Mouse (Mus musculus) stomach, embryonic 15.5 days (tissue): ENCODE measurements at regions not wholly inside any gene's neighbourhood (a gene's known extent, or its start where the extent isn't known, plus 50 kb on each side); places are given as distances from the start of the nearest gene placed in this dataset.

Experiments used
- ATAC-seq: fragments of 200-750 bp; cut with Nextera tagmentation; 2 replicates; pipeline ENCODE4 v1.8.0; 2017; ENCODE audit warnings: low read depth, moderate number of reproducible peaks, moderate TSS enrichment; ENCODE audit not compliant: insufficient read depth, low FRiP score
- H3K27ac ChIP-seq: fragments of 300-500 bp; sonication (generic); 2 replicates; pipeline ENCODE4 v1.5.1; 2015; ENCODE audit warnings: mild to moderate bottlenecking, inconsistent platforms
- H3K27me3 ChIP-seq: fragments of 300-500 bp; sonication (generic); replicated peaks from 2 replicates; pipeline ENCODE4 v1.6.1; 2015; ENCODE audit warnings: inconsistent platforms
- H3K36me3 ChIP-seq: fragments of 300-500 bp; sonication (generic); 2 replicates; pipeline ENCODE4 v1.6.1; 2015; ENCODE audit warnings: inconsistent platforms
- H3K4me1 ChIP-seq: fragments of 300-500 bp; sonication (generic); 2 replicates; pipeline ENCODE4 v1.6.1; 2015; ENCODE audit warnings: inconsistent platforms
- H3K4me2 ChIP-seq: fragments of 300-500 bp; sonication (generic); 2 replicates; pipeline ENCODE4 v1.6.1; 2015; ENCODE audit warnings: mild to moderate bottlenecking, inconsistent platforms
- H3K4me3 ChIP-seq: fragments of 300-500 bp; sonication (generic); replicated peaks from 2 replicates; pipeline ENCODE4 v1.5.1; 2015; ENCODE audit warnings: inconsistent platforms
- H3K9ac ChIP-seq: fragments of 300-500 bp; sonication (generic); 2 replicates; pipeline ENCODE4 v1.6.1; 2015; ENCODE audit warnings: inconsistent platforms
- H3K9me3 ChIP-seq: fragments of 300-500 bp; sonication (generic); 2 replicates; pipeline ENCODE4 v1.6.1; 2016; ENCODE audit warnings: inconsistent platforms
- WGBS: fragments of 180-500 bp; shearing (Covaris S2); methylation state at CpG from one replicate; pipeline ENCODE4 v1.1.7; 2015; 5-methylcytosine and 5-hydroxymethylcytosine counted together

DNA sequence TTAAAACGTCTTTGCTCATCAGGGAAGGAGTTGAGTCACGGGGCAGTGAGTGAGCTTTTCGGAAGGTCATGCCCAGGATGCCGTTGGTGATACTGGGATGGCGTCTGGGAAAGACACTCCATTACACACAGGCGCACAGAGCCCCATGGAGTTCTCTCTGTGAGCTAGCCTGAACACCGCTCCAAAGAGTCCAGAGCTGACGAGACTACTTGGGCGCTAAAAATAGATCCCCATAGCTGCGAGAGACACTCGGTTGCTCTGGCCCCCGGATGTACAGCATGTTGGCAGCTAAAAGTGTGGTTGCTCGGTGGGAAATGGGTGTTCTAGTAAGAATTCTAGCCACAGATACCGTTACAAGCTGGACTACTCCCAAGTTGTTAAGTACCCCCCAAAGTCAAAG, 306.5 kb upstream of the Pabpc6 start:
- Histone ChIP-seq H3K4me2 (no peak overlapping the region), H3K27ac (no peak overlapping the region), H3K27me3 (no peaks in the 10 kb centered on the region), H3K9ac (no peak overlapping the region), H3K36me3 (no peaks in the 10 kb centered on the region), H3K4me3 (no peak overlapping the region), H3K9me3 (no peaks in the 10 kb centered on the region), H3K4me1 (no peaks in the 10 kb centered on the region)
- WGBS: 81% methylated on average over 14 of the region's 14 CpGs
- ATAC-seq: no peak

DNA sequence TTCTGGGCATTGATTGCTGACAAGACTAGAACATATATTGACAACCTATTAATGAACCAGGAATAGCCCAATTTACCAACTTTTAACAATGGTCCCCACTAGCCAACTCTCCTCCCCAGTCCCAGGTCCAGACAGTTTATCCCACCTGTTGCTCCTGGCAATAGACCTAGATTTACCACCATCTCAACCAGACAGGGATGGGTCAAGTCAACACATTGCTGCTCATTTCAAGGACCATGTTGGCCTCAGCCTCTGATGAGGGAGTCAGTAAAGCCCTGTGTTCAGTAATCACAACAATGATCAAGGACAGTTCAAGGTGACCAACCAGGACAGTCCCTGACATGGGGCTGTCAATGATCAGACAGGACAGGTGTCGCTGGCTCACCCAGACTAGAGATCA, 305.6 kb upstream of the Pabpc6 start:
- ATAC-seq: no peak
- WGBS: 88% methylated on average over 1 of the region's 1 CpGs
- H3K9ac ChIP-seq: no peak overlapping the region
- H3K4me3 ChIP-seq: no peak overlapping the region
- no peaks in the 10 kb centered on the region for H3K27me3 ChIP-seq
- no peaks in the 10 kb centered on the region for H3K36me3 ChIP-seq
- no peak overlapping the region for H3K4me2 ChIP-seq
- no peak overlapping the region for H3K27ac ChIP-seq
- H3K4me1 ChIP-seq: no peaks in the 10 kb centered on the region
- H3K9me3 ChIP-seq: no peaks in the 10 kb centered on the region

DNA sequence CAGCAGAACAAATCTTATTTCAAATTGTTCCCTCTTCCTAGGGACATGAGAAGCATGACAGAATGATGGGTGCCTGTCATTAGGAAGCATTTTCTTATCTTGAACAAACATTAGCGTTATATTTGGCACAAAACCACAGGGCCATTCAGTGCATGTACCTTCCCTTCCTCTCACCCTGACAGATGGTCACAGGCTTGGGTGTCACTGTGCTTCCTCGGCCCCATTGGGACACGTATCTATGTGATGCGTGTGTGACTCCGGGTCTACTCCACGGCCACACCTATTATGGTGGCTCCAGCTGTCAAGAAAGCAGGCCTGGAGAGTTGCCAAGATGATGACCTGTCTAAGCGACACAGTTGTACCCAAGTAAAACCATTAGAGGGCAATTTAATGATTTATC, 298.5 kb upstream of the Pabpc6 start:
- Histone ChIP-seq H3K9me3 (no peaks in the 10 kb centered on the region), H3K27me3 (no peaks in the 10 kb centered on the region), H3K4me3 (no peak overlapping the region), H3K9ac (no peak overlapping the region), H3K36me3 (no peaks in the 10 kb centered on the region), H3K4me2 (no peak overlapping the region), H3K4me1 (no peaks in the 10 kb centered on the region), H3K27ac (no peak overlapping the region)
- no peak for ATAC-seq
- WGBS: 68% methylated on average over 7 of the region's 7 CpGs

DNA sequence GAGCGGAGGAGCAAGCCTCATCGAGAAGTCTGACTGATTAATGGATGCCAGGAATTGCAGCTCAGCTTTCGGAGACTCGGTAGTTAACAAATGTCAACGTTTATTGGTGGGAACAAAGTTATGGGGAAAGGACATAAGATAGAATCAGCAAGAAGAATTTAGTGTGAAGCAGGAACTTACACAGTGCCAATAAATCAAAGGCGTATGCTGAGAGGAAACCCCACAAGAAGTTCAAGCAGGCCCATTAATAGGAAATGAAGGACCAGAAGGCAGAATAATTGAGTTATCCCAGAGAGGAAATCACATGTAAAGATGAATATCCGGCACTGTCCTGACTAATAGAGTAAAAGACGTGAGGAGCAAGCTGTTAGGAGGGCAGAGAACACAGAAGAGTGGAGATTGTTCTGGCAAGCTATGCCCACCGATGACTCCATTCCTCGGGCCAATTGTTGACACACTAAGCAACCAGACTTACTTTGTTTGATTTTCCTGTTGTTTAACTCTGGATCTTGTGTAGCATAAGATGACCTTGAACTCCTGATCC, 293.4 kb upstream of the Pabpc6 start:
- H3K9ac ChIP-seq: no peak overlapping the region
- no peak overlapping the region for H3K27ac ChIP-seq
- 52% methylated on average over 10 of the region's 10 CpGs for WGBS
- ATAC-seq: no peak
- H3K9me3 ChIP-seq: no peaks in the 10 kb centered on the region
- H3K4me1 ChIP-seq: no peaks in the 10 kb centered on the region
- H3K4me2 ChIP-seq: no peak overlapping the region
- H3K36me3 ChIP-seq: no peaks in the 10 kb centered on the region
- no peak overlapping the region for H3K4me3 ChIP-seq
- H3K27me3 ChIP-seq: no peaks in the 10 kb centered on the region

DNA sequence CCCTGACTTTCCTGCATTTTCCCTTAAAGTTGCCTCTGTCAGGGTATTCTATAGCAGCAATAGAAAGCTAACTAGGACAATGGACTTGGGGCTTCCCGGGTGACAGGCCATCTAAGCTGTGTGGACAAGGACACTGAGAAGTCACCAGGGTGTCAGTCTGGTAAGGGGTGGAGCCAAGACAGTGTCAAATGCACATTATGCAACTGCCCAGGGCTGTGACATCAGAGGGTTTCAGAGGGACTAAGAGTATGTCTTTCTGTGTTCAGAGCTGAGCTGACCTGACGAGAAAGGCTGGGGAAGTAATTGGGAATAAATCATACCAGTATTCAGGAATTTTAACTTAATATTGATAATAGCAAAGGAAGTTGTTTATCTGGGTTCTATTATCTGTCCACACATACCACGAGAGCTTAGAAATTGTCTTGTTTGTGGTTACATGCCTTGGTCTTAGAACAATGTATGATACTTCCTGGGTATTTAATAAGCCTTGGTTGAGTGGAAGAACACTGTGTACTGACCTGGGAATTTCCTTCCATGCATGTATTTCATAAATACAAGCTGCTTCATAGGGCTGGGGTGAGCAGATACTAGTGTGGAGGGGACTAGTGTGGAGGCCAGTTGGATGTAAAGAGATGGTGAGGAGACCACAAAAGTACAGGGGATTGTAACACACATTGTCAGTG, 279.6 kb upstream of the Pabpc6 start:
- WGBS: 76% methylated on average over 3 of the region's 3 CpGs
- H3K36me3 ChIP-seq: no peaks in the 10 kb centered on the region
- H3K4me3 ChIP-seq: no peak overlapping the region
- H3K9ac ChIP-seq: no peak overlapping the region
- H3K27ac ChIP-seq: no peak overlapping the region
- no peaks in the 10 kb centered on the region for H3K4me1 ChIP-seq
- no peak overlapping the region for H3K4me2 ChIP-seq
- no peak for ATAC-seq
- H3K27me3 ChIP-seq: no peaks in the 10 kb centered on the region
- no peaks in the 10 kb centered on the region for H3K9me3 ChIP-seq

DNA sequence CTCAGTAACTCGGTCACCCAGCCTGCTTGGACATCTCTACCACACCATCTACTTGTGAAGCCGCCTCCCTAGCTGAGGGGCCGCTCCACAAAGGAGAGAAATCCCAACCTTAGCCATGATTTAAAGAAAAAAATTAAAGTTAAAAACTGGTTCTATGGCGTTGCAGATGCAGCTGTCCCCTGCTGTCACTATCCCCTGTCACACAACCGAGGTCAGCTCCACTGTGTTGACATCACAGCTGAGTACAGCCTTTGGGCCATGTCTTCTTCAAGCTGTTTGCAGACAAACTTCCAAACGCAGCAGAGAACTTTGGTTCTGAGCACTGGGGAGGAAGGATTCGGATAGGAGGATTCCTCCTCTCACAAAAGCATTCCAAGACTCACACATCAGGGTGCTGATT, 278.1 kb upstream of the Pabpc6 start:
- Histone ChIP-seq H3K9ac (no peak overlapping the region), H3K27ac (no peak overlapping the region), H3K4me2 (no peak overlapping the region), H3K4me1 (no peaks in the 10 kb centered on the region), H3K9me3 (no peaks in the 10 kb centered on the region), H3K27me3 (no peaks in the 10 kb centered on the region), H3K4me3 (no peak overlapping the region), H3K36me3 (no peaks in the 10 kb centered on the region)
- ATAC-seq: no peak
- 78% methylated on average over 7 of the region's 7 CpGs for WGBS

DNA sequence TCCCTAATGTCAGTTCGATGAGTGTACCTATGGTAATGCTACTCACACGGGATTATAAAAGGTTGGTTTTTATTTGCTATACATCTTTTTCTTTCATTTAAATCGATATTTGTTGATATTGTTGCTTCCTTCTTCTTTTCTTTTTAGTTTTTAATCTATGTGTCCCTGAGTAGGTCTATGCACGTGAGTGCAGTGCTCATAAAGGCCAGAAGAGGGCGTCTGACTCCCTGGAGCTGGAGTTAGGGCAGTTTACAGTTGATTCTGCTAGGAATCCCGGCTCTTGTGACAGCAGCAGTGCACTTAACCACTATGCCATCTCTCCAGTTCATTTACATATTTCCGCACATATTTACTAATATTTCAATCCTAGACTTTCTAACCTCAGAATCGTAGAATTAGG, 275.0 kb upstream of the Pabpc6 start:
- Histone ChIP-seq H3K4me3 (no peak overlapping the region), H3K9me3 (no peaks in the 10 kb centered on the region), H3K27ac (no peak overlapping the region), H3K36me3 (no peaks in the 10 kb centered on the region), H3K4me1 (no peaks in the 10 kb centered on the region), H3K4me2 (no peak overlapping the region), H3K27me3 (no peaks in the 10 kb centered on the region), H3K9ac (no peak overlapping the region)
- no peak for ATAC-seq
- 83% methylated on average over 8 of the region's 8 CpGs for WGBS

DNA sequence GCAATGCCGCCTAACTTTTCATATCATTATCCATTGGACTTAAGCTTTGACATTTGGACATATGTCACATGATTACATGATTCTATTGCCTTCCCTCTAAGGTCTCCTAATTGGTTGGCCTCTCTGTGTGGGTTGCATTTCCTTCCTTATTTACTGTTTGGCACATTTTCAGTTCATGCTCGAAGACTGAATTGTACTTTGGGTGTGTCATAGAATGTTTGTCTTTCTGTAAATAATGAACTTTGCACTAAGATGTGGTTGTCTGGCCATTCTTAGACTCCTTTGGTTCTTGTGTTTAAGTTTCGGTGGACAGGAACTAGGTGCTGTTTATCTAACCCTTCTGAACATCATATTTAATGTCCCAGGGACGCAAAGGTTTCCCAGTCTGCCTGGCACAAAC, 272.7 kb upstream of the Pabpc6 start:
- WGBS: 50% methylated on average over 4 of the region's 4 CpGs
- Histone ChIP-seq H3K9ac (no peak overlapping the region), H3K4me1 (no peaks in the 10 kb centered on the region), H3K36me3 (no peaks in the 10 kb centered on the region), H3K27ac (no peak overlapping the region), H3K4me2 (no peak overlapping the region), H3K4me3 (no peak overlapping the region), H3K27me3 (no peaks in the 10 kb centered on the region), H3K9me3 (no peaks in the 10 kb centered on the region)
- ATAC-seq: no peak

DNA sequence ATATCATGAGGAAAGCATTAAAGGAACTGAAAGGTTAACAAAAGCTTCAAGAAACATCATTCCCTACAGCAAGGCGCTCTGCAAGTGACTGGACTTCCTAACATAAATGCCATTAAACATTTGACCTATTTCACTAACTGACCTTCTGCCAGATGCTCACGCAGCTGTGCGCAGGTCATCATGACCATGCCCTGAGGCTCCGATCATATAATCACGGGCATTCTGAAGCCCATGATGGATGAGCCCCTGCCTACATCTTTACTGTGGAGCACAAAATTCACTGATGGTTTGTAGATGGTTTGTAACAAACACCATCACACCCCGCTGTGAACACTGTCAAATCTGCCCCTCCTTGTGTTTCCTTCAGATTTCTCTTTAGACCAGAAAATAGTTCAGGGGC, 270.1 kb upstream of the Pabpc6 start:
- H3K4me2 ChIP-seq: no peak overlapping the region
- 56% methylated on average over 6 of the region's 6 CpGs for WGBS

DNA sequence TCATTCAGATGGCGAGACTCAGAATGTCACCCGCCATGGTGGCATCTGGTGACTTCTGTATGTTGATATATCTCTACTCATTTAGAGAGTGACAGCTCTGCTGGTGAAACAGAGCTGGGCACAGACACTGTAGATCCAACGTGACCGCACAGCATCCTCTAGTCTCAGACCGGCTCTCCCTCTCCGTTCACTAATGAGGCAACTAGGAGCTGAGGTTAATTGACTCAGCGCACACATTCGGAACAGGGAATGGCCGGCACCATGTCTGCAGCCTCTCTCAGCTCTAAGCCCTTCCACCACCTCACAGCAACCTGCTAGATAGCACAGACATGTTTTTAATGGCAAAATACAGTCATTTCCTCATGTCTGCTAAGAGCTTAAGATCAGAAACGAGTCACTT, 268.9 kb upstream of the Pabpc6 start:
- Histone ChIP-seq H3K9ac (no peak overlapping the region), H3K4me2 (no peak overlapping the region), H3K36me3 (no peaks in the 10 kb centered on the region), H3K9me3 (no peaks in the 10 kb centered on the region), H3K27ac (no peak overlapping the region), H3K4me3 (no peak overlapping the region), H3K4me1 (no peaks in the 10 kb centered on the region), H3K27me3 (no peaks in the 10 kb centered on the region)
- ATAC-seq: no peak
- WGBS: 84% methylated on average over 10 of the region's 10 CpGs

More for the DNA sequence above, 270.1 kb upstream of the Pabpc6 start:
- H3K27me3 ChIP-seq: no peaks in the 10 kb centered on the region
- H3K4me1 ChIP-seq: no peaks in the 10 kb centered on the region
- H3K9me3 ChIP-seq: no peaks in the 10 kb centered on the region
- no peak for ATAC-seq
- H3K36me3 ChIP-seq: no peaks in the 10 kb centered on the region
- H3K4me3 ChIP-seq: no peak overlapping the region
- H3K27ac ChIP-seq: no peak overlapping the region
- H3K9ac ChIP-seq: no peak overlapping the region

DNA sequence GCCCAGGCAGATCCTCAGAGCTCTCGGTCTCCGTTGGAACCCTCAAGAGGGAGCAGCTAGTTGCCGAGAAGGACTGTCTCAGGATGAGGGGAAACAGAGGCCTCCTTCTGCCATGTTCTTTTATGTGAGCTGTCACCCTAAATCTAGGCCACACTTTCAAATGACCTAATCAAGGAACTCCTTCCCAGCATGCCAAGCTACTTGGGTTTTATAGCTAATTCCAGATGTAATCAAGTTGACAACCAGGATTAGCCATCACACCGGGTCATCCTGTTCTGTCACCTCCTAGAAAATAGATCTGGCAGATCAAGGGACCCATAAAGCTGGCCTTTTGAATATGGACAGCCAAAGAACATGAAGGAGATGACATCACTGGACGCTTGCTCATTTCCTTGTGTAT, 267.7 kb upstream of the Pabpc6 start:
- Histone ChIP-seq H3K9ac (no peak overlapping the region), H3K4me1 (no peaks in the 10 kb centered on the region), H3K27me3 (no peaks in the 10 kb centered on the region), H3K9me3 (no peaks in the 10 kb centered on the region), H3K4me3 (no peak overlapping the region), H3K4me2 (no peak overlapping the region), H3K27ac (no peak overlapping the region), H3K36me3 (no peaks in the 10 kb centered on the region)
- ATAC-seq: no peak
- WGBS: 84% methylated on average over 5 of the region's 5 CpGs

DNA sequence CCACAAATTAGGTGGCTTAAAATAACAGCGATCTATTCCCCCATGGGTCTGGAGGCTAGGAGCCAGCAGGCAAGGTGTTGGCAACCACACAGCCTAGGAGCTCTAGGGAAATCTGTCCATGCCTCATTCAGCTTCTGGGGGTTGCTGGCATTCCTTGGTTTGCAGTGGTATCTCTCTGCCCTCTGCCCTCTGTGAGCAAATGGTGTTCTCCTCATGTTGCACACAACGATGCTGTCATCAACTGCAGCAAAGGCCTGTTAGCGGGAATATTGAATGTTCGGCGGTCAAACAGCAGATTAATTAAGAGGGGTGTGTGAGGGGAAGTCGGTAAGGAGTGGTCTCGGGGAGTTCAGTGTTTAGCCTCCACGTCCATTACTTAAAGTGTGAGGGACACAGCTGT, 262.7 kb upstream of the Pabpc6 start:
- no peak overlapping the region for H3K4me2 ChIP-seq
- H3K9me3 ChIP-seq: no peaks in the 10 kb centered on the region
- H3K9ac ChIP-seq: no peak overlapping the region
- no peak for ATAC-seq
- no peak overlapping the region for H3K4me3 ChIP-seq
- no peaks in the 10 kb centered on the region for H3K27me3 ChIP-seq
- H3K27ac ChIP-seq: no peak overlapping the region
- WGBS: 62% methylated on average over 8 of the region's 8 CpGs
- no peaks in the 10 kb centered on the region for H3K36me3 ChIP-seq
- H3K4me1 ChIP-seq: no peaks in the 10 kb centered on the region

DNA sequence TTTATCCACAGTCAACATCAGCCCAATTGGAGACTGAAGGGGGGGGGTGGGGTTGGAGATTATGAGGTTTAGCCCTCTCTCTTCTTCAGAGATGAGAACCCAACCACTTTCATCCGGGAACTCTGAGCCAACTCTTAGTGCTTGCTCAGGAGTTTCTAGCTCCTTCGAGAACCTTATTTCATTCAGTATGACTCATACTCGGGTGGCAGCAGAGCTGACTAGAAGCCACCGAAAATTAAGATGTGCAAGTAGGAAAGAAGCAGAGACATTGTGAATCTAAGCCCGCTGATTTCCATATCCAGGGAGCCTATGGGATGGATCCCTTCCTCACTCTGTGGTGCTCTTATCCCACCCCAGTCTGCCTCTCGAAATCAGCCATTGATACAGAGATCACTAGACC, 262.0 kb upstream of the Pabpc6 start:
- Histone ChIP-seq H3K9me3 (no peaks in the 10 kb centered on the region), H3K9ac (no peak overlapping the region), H3K36me3 (no peaks in the 10 kb centered on the region), H3K4me3 (no peak overlapping the region), H3K4me1 (no peaks in the 10 kb centered on the region), H3K27ac (no peak overlapping the region), H3K27me3 (no peaks in the 10 kb centered on the region), H3K4me2 (no peak overlapping the region)
- ATAC-seq: no peak
- WGBS: 87% methylated on average over 6 of the region's 6 CpGs
